Mouse (Mus musculus) frontal cortex, postnatal 25 days (tissue): ENCODE measurements around the gene Lrfn4.

Experiments used
- DNase-seq, 2 experiments: peaks; one replicate each; pipeline ENCODE4 v3.0.0; 2022; ENCODE audit warnings: low spot score in 2 of 2

The Lrfn4 gene

DNA sequence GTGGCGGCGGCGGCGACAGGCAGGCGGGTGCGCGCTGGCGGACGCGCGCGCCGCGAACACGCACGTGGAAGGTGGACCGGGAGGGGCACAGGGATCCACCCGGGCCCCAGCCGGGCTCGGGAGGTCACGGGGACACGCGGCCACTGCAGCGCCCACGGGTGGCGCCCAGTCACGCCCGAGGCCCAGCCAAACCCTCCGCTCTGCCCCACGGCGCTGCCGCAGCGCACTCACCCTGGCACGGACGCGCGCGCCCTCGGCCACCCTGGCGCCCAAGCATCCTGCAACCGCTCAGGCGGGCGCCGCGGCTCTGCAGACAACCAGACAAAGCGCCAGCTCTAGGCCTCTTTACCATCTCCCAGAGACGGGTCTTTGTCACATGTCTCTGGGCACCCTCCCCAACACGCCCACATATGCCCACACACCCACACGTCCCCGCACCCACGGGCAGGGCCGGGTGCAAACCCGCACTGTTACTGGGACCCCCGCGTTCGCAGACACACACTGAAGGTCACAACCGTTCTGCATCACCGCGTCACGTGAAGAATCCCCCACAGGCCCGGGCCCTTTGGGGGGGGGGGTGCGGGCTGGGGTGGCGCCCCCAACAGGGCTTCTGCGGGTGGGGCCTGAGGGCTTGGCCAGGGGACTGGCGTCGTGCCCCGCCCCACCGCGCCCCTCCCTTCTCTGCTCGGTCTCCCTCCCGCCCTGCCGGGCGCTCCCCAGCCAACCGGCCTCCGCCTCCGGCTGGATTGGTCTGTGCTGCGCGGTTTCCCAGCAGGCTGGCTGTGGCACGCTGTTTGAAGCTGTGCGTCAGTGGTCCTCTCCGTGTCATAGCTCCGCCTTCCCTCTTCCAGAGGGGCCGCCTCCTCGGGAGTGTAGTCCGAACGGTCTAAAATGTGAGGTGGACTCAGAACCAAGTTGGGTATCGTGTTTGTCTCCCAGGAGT lies at the start of gene Lrfn4:
Gene Lrfn4, minus strand, starts transcription at position 517 of the 943 bp plus-strand sequence.
- DNase-seq, result peak; percentile 66 to 74

DNA sequence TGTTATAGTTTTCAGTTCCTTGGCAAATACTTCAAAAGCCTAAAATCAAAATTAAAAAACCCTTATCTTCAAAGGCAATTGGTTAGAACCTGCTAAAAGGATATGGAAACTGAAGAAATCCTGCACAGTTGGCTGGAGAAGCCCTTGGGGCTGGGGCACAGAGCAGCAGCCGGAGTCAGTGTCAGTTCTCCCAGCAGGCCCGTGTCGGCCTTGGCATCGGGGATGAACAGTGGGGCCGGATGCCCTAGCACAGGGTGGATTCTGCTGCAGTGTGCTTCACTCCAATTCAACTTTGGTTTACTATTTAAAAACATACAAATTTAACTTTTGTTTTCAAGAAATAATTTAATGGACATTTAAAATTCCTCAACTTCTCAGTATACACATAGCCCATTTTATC lies 42.7 kb upstream of the Lrfn4 start:
- DNase-seq, result no peak

DNA sequence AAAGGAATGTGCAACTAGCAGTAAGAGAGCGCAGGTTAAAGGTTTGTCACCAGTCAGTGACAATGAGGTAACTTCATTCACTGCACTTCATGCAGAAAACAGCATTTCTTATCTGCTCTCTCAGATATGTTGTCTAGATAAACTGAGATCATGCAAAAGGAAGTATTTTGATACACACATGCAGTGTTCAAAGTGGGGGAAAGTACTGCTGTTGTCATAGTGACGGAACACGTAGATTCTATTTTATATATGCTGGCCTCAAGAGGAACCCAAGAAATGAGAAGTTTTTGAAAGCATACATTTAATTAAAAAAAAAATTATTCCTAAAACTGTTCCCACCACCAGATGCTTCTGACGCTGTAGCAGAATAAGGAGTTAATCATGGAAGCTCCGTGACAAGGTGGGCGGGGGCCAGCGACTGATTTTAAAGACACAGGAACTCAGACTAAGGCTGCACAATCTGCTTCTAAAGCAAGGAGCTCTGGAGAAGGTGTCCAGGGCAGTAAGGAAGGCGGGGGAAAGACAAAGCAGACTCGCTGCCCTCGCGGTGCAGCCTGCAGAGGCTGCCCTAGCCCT lies 31.5 kb upstream of the Lrfn4 start:
- peak; percentile 39 to 49 for DNase-seq

DNA sequence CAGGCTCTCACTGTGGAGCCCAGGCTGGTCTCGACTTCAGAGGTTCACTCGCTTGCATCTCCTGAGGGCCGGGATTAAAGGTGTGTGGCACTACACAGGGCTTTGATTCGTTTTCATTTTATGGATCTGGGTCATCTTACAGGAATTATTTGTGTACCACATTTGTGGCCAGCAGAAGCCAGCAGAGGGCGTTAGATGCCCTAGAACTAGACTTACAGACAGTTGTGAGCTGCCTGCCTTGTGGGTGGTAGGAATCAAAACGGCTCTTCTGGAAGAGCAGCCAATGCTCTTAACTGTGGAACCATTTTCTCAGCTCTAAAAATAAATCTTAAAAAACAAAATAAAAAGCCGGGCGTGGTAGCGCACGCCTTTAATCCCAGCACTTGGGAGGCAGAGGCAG lies 28.8 kb upstream of the Lrfn4 start:
- peak; percentile 57 to 66 for DNase-seq

DNA sequence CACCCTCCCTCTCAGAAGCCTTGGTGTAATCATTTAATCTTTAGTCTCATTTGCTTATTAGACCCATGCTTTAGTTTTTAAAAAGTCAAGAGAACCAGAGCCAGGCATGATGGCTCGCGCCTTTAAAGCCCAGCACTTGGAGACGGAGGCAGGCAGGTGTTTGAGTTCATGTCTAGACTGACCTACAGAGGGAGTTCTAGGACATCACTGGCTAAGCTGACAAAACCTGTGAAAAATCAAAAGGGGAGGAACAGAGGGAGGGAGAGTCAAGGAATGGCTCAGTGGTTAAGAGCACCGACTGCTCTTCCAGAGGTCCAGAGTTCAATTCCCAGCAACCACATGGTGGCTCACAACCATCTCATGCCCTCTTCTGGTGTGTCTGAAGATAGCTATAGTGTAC lies 20.5 kb upstream of the Lrfn4 start:
- DNase-seq, result no peak

DNA sequence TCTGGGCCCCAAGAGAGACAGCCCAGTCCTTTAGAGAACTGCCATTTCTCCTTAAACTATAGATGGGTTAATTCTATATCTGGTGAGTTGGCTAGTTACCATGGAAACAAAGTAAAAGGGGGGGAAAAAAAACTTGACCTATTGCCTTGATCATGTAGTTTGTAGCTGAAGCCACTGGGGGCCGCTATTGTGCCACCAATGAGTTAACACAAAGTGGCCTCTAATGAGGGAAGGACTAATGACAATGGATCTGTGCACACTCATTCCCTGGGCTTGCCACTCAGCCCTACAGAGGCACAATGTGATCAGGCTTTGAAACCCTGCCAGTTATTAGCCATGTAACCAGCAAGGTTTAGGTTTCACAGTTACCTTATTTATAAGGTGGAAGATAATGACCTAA lies 13.4 kb upstream of the Lrfn4 start:
- peak in 1 of 2 experiments; percentile 75 for DNase-seq

DNA sequence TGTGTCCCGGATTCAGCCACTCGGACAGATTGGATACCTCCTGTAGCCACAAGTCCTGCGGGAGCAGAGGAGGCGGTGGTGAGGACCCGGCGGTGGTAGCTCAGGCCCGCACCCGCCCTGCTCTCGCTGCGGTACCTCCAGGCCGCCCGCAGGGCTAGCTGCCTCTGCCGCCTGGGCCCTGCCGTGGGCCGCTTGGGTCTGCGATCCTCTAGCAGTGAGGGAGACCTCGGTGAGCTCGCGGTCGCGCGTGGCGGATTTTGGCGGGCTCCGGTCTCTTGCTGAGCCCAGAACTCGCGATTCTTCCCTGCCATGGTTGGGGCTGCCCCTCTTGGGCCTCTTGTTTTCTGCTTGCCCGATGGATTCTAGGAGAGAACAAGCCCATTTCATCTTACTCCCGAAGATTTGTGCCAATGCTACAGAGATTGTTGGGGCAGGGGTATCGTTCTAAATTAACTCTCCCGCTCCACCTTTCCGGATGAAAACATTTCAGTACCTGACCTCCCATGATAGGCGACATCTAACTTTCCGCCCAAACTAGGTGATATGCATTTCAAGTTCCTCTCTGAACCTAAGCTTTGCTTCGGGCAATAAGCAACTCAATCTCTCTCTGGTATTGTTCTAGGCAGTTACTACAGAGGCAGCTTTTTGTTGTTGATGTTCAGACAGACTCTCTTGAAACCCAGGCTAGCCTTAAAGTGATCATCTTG lies 10.5 kb upstream of the Lrfn4 start:
- DNase-seq, result no peak

DNA sequence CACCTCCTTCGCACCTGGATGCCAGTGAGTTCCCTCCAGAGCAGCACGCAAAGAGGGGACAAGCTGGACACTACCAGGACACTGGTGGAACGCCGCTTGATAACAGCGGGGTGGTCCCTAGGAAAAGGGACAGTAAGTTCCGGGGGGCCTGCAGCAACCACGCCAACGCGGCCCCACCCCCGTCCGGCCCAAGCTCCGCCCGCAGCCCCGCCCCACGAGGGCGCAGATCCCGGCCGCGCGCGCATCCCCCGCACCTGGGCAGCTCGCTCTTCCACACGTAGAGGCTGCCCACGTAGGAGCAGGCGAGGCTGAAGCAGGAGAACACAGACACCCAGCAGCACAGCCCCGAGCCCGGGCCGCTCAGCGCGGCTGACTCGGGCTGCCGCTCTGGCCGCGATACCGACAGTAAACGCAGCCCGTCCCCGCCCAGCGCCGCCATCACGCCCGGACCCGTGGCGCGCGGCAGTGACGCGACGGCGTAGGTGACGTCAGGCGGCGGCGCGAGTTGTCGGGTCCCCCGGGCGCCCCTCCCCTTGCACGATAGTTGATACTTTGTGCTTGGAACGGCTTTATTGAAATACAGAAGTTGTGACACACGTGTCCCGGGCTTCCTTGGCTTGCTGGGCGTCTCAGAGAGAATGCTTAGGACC lies 9.8 kb upstream of the Lrfn4 start, which contains the start of gene Rce1:
Gene Rce1, minus strand, starts transcription at position 463 of the 650 bp plus-strand sequence.
- DNase-seq, result peak; percentile 87

DNA sequence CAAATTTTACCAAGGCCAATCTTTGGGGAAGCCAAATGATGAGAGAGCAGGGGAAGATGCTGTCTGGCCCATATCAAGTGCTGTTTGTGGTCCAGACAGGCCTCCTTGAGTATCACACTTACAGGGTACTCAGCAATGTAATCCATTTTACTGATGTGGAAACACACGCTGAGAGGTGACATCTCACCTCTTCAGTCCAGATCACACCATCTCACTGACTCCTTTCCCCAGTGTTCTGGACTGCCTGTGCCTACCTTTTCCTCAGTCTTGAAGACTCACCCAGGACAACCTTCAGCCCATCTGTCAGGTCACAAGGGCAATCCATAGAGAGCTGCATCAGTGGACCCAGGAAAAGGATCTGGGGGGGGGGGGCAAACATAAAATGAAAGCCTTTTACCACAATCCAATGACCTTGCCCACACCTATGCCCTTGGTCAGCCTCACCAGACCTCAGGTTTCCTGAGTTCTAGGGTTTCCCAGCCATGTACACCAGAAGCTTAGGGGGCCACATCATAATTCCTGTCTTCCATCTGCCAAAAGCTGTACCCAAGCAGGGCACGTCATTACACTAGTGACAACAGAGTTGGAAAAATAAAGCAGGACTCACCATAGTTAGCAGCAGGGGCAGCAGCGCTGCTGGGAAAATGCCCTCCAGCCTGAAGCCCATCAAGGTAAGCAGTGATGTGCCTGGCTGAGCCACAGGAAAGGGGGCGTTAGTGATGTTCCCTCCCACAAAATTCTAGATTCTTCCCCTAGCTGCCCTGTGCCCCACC lies 9.1 kb upstream of the Lrfn4 start:
- DNase-seq, result no peak

DNA sequence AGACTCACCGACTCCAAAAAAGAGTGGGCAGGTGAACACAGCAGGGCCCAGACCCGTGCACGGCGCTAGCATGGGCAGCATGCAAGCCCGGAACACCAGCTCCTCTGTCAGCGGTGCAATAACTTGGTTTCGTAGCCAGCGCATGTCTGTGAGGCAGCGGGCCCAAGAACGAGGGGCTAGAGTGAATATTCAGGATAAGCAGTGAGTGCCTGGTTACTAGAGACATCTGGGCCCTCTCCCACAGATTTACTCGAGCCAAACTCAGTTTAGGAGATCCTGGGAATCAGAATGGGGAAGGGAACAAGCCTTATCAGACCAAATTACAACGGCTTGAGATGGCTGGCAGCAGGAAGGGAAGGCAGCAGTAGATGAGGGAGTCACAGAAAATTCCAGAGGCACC lies 8.5 kb upstream of the Lrfn4 start:
- no peak for DNase-seq

DNA sequence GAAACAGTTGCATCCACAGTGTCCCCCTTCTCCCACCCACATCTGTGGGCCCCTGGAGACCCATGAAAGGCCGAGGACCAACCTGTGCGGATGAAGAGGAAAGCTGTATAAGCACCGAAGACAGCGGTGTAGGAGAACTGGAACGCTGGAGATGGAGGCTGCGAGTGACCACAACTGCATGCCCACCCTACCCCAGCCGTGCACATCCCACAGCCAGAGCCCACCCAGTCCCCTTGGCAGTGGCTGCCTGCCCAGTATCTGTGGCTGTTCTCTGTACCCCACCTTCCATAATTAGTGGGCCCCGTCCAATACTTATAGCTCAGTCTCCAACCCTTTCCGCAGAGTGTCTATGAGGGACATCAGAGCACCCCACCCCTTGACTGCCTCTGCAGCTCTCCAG lies 8.0 kb upstream of the Lrfn4 start:
- no peak for DNase-seq

DNA sequence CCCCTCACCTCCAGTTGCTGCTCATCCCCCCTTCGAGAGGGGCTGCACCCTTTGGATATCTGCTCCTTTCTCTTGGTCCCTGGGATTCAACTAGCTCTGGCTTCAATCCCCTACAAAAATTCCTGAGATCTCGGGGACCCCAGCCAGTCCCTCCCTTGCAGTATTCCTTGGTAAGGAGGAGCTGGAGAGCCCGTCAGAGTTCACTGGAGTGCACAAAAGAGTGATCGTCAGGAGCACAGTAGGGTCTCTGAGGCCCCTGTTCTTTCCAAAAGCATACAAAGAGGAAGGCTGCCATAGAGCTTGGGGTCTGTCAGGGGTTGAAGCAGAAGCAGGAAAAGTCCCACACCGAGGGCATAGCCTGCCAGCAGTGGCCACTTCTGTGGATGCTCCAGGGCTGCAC lies 7.3 kb upstream of the Lrfn4 start:
- no peak for DNase-seq

DNA sequence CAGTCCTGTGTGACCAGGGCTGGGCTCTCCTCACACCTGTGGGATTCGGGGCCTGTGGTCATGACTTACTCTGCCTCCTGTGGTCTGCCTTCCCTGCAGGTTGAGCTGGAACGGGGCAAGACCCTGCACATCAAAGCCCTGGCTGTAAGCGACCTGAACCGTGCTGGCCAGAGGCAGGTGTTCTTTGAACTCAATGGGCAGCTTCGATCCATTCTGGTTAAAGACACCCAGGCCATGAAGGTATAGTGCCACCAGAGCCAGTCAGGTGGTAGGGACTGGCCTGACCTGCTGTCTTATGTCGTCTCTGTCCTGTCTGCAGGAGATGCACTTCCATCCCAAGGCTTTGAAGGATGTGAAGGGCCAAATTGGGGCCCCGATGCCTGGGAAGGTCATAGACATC lies 5.3 kb upstream of the Lrfn4 start:
- no peak for DNase-seq

DNA sequence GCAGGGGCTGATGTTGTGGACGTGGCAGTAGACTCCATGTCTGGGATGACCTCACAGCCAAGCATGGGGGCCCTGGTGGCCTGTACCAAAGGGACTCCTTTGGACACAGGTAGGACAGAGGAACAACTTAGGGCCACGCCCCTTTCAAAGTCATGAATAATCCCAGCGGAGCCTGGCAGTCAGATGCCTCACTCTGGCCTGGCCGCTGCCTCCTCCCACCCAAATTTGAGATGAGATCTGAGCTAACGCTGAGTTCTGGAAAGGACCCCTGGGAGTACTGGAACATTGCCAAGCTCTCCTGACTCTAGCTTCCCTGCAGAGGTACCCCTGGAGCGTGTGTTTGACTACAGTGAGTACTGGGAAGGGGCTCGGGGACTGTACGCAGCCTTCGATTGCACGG lies 4.0 kb upstream of the Lrfn4 start:
- DNase-seq, result no peak

DNA sequence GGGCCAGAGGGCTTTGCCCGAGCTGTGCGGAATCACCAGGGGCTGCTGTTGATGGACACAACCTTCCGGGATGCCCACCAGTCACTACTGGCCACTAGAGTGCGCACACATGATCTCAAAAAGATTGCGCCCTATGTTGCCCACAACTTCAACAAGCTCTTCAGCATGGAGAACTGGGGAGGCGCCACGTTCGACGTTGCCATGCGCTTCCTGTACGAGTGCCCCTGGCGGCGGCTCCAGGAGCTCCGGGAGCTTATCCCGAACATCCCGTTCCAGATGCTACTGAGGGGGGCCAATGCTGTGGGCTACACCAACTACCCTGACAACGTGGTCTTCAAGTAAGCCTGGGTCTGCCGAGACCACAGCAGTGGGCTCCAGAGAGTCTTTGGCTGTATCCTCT lies 2.7 kb upstream of the Lrfn4 start:
- DNase-seq, result peak in 1 of 2 experiments; percentile 8

DNA sequence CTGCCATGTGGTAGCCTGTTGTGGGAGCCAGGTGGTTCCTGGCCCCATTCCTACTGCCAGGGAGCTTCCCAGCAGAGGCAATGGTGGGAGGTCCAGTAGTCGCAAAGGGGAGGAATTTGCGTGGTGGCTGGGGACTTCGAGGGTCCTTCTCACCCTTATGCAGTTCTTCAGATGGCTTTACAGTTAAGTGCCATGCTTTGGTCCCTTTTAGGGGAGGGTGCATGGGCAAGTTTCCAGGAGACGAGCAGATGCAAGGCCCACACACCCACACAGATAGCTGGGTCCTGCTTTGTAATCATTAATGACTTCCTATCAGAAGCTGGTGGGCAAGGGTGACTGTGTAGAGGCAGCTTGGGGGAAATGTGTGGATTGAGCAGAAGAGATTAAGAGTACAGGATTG lies 1.1 kb upstream of the Lrfn4 start:
- DNase-seq, result peak in 1 of 2 experiments; percentile 12

DNA sequence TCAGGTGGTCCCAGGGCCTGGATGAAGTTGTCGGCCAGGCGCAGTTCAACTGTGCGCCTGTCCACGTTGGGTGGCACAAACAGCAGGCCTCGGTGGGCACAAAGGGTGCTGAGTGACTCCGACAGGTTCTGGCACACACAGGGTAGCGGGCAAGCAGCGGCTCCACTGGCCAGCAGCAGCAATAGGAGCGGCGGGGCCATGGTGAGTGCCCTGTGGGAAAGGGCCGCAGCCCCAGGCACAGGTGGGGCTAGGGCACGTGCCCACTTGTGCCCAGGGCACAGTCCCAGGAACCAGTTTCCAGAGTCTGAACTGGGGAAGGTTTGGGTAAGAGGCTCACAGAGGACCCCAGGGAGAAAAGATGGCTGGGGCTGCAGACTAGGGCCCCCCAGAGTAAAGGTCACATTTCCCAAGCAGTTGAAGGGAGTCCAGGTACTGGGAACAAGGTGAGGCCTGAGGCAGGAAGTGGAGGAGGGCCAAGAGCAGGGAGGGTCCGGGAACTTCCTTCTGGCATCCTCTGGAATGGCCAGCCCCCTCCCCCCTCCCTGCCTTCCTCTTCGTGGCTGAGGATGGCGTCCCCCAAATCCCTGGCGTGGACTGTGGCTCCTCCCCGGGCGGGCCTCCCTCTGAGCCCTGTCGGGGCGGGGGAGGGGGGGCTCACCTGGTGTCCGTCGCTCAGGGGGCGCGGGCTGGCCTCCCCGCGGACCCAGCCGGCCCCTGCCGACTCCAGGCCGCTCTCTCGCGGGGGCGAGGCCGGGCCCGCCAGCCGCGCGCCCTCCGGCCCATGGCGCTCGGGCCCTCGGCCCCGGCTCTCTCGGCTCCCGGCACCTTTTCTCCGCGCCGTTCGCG lies 939 bp downstream of the Lrfn4 start:
- DNase-seq, result no peak

DNA sequence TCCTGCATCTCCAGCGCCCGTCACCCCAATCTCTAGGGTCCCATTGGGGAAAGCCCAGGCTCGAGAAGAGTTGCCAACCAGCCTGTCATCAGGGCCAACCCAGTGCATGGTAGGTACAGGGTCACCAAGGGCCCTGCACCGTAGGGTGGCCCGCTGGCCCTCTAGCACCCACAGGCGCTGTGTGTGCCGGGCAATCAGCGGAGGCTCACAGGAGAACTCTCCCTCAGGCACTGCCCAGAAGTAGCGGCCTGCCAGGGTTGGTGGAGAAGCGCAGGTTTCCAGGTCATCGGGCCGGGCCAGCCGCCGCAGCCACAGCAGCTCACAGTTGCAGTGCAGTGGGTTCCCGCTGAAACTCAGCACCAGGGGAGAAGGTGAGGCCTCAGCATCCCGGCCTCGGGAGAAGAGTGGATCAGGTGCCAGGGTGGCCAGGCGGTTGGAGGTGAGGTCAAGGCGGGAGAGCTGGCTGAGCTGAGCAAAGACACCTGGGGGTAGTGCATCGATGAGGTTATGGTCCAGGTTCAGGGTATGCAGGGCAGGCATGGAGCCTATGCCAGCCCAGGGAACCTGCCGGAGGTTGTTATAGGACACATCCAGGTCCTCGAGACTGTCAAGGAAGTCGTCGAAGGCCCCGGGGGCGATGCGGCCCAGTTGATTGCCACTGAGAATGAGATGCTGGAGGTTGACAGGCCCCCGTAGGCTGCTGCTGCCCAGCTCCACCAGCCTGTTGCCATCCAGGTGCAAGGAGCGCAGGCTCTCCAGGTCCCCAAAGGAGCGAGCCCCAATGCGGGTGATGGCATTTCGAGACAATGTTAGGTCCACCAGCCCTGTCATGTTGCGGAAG lies 1.8 kb downstream of the Lrfn4 start:
- DNase-seq, result no peak

DNA sequence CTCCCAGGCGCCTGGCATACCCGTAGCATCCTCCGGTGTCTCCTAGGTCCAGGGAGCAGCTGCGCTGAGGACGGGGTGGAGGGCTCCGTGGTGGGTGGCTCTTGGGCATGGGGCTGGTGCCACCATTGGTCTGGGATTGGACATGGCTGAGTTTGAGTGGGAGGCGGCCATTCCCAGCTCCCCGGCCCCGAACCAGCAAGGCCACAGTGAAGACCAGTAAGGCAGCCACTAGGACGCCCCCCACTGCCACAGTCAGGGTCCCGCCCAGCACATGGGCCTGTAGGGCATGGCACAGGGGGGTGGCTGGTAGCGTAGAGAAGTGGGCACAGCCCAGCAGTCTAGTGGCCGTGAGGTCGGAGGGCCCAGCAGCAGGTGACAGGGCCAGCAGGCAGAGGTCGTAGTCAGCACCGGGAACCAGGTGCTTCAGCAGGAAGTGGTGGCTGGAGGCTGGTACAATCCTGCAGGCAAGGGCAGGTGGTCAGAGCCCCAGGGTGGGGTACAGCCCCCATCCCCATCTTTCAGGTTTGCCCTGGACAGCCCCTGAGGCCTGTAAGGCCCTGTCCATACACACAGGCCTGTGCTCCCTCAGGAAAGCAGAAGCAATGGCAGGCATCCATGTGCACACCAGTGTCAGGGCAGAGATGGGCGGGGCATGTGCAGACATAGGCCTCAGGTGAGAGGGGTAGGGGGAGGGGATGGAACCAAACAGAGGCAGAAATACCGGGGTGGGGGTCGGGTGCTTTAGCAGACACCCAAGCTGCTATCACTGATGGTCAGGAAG lies 3.1 kb downstream of the Lrfn4 start:
- DNase-seq, result peak in 1 of 2 experiments; percentile 2
